Mouse (Mus musculus): ENCODE measurements around the gene Isoc2b. TPM values are rescaled to one million over a fixed set of nuclear protein-coding genes. Genes with fewer than 3 reads are reported as not detected.

The Isoc2b gene
- total and polyA plus RNA-seq, 2 experiments from 2014 or later: 2.2 to 3.5 TPM

DNA sequence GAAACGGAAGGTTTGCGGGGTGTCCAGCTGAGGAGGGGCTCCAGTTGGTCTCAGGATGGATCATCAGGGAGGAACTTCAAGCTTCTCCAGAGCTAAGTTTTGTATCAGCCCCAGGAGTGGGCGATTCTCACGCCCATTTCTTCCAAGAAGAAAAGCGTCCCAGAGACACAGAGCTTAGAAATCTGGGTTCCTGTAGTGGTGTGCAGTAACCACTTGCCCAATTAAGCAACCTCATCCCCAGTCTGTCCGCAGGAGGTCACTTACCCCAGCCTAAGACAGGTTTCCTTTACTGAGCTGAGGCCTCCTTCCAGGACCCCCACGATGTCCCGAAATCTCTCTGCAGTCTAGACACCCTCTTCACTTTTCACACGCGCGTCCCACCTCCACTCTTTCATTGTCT, 7.2 kb upstream of the Isoc2b start:
- Histone ChIP-seq H3K9ac (replicated peaks; ENCODE audit: low read length) (peak overlapping the region; percentile 49; the same call in 1 of the 2 replicates), H3K27ac (peak overlapping the region; percentile 60; the same call in 1 of the 2 replicates), H3K4me3 (ENCODE audit: low read length) (peak overlapping the region; percentile 45), H3K9me3 (ENCODE audit: low read length) (no peaks in the 10 kb centered on the region), H3K4me2 (ENCODE audit: low read depth, low read length) (peak overlapping the region; percentile 82), H3K36me3 (ENCODE audit: insufficient read depth, low read length) (no peaks in the 10 kb centered on the region), H3K27me3 (ENCODE audit: insufficient read depth, low read length) (no peaks in the 10 kb centered on the region), H3K4me1 (ENCODE audit: insufficient read depth, low read length) (peaks cover 7% of the 10 kb centered on the region; the same call in 1 of the 2 replicates)
- ATAC-seq (no peak), DNase-seq (ENCODE audit: low spot score) (no peak)
- 8% methylated on average over 11 of the region's 11 CpGs for WGBS
- no peak for TF ChIP-seq CTCF (IDR thresholded peaks at IDR 0.05; ENCODE audit: low read depth)

DNA sequence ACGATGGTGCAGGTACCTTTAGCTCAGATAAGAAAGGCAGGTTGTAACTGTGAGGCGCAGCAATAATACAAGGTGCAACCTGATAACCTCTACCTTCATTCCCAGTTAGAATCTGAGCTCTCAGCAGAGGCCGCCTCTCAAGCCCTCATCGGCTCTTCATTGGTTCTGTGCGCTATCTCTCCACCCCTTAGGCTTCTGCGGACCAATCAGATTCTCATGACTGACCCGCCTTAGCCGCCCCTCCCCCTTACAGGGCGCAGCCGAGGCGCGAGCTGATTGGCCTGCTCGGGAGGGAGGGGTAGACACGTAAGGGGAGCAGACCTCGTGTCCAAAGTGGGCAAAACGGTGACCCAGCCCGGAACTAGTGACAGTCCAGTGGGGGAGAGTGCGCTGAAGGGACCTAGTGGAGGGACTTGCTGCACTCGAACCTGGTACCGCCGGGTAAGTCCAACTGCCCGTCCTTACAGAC, 6.7 kb upstream of the Isoc2b start, which contains the start of gene Isoc2a:
TSS of gene Isoc2a (plus strand) at position 401 of the 469 bp plus-strand sequence.
- H3K27ac ChIP-seq: peak within 1 kb of the TSS; percentile 60; the same call in 1 of the 2 replicates
- ATAC-seq (peak; percentile 100), DNase-seq (ENCODE audit: low spot score) (peak; percentile 96)
- 0% methylated on average over 22 of the region's 22 CpGs for WGBS
- no peaks in the 10 kb centered on the region for H3K9me3 ChIP-seq (ENCODE audit: low read length)
- peak within 1 kb of the TSS; percentile 45 for H3K4me3 ChIP-seq (ENCODE audit: low read length)
- TF ChIP-seq CTCF (IDR thresholded peaks at IDR 0.05; ENCODE audit: low read depth): no peak
- no peaks in the 10 kb centered on the region for H3K36me3 ChIP-seq (ENCODE audit: insufficient read depth, low read length)
- peak within 1 kb of the TSS; percentile 82 for H3K4me2 ChIP-seq (ENCODE audit: low read depth, low read length)
- H3K9ac ChIP-seq (replicated peaks; ENCODE audit: low read length): peak within 1 kb of the TSS; percentile 49; the same call in 1 of the 2 replicates
- H3K4me1 ChIP-seq (ENCODE audit: insufficient read depth, low read length): peaks cover 7% of the 10 kb centered on the region; the same call in 1 of the 2 replicates
- H3K27me3 ChIP-seq (ENCODE audit: insufficient read depth, low read length): no peaks in the 10 kb centered on the region

DNA sequence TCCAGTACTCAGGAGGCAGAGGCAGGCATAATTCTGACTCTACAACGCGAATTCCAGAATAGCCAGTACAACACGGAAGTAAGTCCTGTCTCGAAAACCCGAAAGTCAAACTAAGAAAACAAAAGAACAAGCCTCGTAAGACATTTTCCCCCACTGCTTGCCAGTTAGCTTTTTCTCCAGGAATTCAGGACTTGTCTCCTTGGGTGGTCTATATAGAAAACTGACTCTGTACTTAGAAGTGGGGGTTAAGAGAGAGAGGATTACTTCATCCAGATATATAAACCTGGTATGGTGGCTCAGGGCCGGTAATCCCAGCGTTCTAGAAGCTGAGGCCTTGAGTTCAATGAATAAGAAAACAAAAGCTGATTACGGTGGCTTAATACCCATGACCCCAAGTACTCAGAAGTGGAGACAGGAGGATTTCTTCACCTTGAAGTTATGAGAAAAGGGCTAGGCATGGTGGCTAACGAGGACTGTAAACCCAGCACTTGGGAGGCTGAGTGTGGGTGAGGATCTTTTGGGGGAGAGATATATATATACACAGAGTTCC, 3.4 kb downstream of the Isoc2b start:
- H3K4me1 ChIP-seq (ENCODE audit: insufficient read depth, low read length): no peaks in the 10 kb centered on the region
- H3K9ac ChIP-seq (replicated peaks; ENCODE audit: low read length): peak overlapping the region; percentile 56; the same call in 1 of the 2 replicates
- peak overlapping the region; percentile 48 for H3K4me3 ChIP-seq (ENCODE audit: low read length)
- H3K4me2 ChIP-seq (ENCODE audit: low read depth, low read length): peak overlapping the region; percentile 60
- 33% methylated on average over 10 of the region's 10 CpGs for WGBS
- no peak for ATAC-seq
- no peak for DNase-seq (ENCODE audit: low spot score)
- no peaks in the 10 kb centered on the region for H3K9me3 ChIP-seq (ENCODE audit: low read length)
- no peaks in the 10 kb centered on the region for H3K27me3 ChIP-seq (ENCODE audit: insufficient read depth, low read length)
- H3K27ac ChIP-seq: peak overlapping the region; percentile 78
- no peak for TF ChIP-seq CTCF (IDR thresholded peaks at IDR 0.05; ENCODE audit: low read depth)
- H3K36me3 ChIP-seq (ENCODE audit: insufficient read depth, low read length): no peaks in the 10 kb centered on the region

DNA sequence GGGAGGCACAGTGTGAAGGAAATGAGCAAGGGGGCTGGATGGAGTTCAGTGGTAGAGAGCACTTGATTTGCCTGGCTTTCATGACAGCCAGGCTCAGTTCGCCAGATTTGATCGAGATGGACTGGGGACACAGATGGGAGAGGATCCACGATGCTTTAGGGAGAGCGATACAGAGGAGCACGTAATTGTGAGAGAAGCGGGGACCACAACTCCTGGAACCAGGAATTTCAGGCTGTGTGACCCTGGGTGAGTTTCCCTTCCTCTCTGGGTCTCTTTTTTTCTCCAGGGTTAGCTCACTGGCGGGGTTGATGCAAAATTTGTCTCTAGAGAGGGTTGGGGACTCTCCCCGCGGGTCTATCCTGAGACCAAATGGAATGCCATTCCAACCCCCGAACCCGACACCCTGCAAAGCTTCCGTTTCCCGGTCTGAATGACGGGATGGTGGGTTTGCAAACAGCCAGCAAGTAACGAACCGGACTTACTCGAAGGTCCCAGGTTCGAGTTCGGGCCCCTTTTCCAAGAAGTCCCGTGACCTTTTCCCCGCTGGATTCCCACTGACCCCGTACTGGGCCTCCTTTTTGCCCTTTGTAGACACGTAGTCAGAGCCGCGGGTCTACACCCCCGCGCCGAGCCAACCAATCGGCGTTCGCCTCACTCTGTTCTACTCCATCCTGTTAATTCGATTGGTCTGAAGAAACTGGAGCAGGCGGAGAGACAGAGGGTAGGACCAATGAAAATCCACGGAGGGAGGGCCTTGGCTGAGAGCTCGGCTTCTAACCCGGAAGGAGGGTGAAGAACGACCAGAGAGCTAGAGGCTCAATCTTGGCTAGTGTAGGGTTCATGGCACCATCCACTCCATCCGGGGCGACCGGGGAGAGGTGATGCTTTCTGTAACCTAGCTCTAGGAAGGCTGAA, 4.2 kb downstream of the Isoc2b start:
- no peaks in the 10 kb centered on the region for H3K27me3 ChIP-seq (ENCODE audit: insufficient read depth, low read length)
- no peaks in the 10 kb centered on the region for H3K4me1 ChIP-seq (ENCODE audit: insufficient read depth, low read length)
- no peak for TF ChIP-seq CTCF (IDR thresholded peaks at IDR 0.05; ENCODE audit: low read depth)
- no peaks in the 10 kb centered on the region for H3K36me3 ChIP-seq (ENCODE audit: insufficient read depth, low read length)
- H3K4me3 ChIP-seq (ENCODE audit: low read length): peak overlapping the region; percentile 48
- peak overlapping the region; percentile 60 for H3K4me2 ChIP-seq (ENCODE audit: low read depth, low read length)
- ATAC-seq: peak; percentile 100
- peak; percentile 97 for DNase-seq (ENCODE audit: low spot score)
- peak overlapping the region; percentile 56 for H3K9ac ChIP-seq (replicated peaks; ENCODE audit: low read length)
- no peaks in the 10 kb centered on the region for H3K9me3 ChIP-seq (ENCODE audit: low read length)
- WGBS: 4% methylated on average over 40 of the region's 40 CpGs
- H3K27ac ChIP-seq: peak overlapping the region; percentile 78

DNA sequence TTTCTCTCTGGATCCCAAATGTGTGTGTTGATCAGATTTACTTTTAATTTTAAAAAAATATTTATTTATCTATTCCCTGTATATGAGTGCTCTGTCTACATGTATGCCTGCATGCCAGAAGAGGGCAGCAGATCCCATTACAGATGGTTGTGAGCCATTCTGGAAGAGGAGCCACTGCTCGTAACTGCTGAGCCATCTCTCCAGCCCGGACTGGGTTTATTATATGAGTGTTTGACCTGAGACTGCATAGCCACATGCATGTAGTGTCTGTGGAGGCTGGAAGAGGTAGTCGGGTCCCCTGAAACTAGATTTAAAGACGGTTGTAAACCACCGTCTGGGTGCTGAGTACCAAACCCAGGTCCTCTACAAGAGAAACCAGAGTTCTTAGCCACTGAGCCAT, 5.0 kb downstream of the Isoc2b start:
- Histone ChIP-seq H3K4me1 (ENCODE audit: insufficient read depth, low read length) (no peaks in the 10 kb centered on the region), H3K9ac (replicated peaks; ENCODE audit: low read length) (no peak overlapping the region), H3K27me3 (ENCODE audit: insufficient read depth, low read length) (no peaks in the 10 kb centered on the region), H3K4me3 (ENCODE audit: low read length) (0 out of 2 replicates have a peak overlapping the region, but pooled peaks have one; percentile 48), H3K9me3 (ENCODE audit: low read length) (no peaks in the 10 kb centered on the region), H3K36me3 (ENCODE audit: insufficient read depth, low read length) (no peaks in the 10 kb centered on the region), H3K4me2 (ENCODE audit: low read depth, low read length) (peak overlapping the region; percentile 60; the same call in 1 of the 2 replicates), H3K27ac (no peak overlapping the region)
- 51% methylated on average over 5 of the region's 5 CpGs for WGBS
- peak; percentile 55 for ATAC-seq
- peak; percentile 62 for TF ChIP-seq CTCF (IDR thresholded peaks at IDR 0.05; ENCODE audit: low read depth)
- DNase-seq (ENCODE audit: low spot score): peak; percentile 58

DNA sequence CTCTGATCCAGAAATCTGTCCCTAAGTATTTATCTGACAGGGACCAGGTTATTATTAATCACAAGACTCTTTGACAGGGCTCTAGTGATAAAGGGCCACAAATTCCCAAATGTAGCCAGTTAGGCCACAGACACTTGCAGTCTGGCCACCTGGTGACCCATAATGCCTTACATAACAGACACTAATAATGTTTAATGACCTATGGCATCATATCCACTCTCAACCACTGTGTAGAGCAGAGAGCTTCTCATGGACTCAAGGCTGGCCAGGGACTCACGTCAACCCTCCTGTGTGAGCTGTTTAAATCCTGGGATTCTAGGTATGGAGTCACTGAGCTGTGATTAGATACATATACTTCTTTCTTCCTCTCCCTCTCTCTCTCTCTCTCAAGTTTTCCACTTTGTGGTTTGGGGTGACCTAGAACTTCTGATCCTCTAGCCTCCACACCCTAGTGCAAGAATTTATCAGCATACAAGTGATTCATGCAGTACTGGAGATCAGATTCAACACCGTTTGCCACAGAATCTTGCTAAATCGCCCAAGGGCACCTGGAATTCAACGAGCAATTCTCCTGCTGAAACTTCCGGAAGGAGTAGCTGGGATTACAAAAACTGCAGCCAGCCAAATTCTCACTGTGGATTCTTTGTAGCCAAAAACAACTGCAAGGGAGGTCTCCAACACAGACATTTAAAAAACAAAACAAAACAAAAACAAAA, 5.8 kb downstream of the Isoc2b start:
- DNase-seq (ENCODE audit: low spot score) (no peak), ATAC-seq (no peak)
- Histone ChIP-seq H3K9me3 (ENCODE audit: low read length) (no peaks in the 10 kb centered on the region), H3K27me3 (ENCODE audit: insufficient read depth, low read length) (no peaks in the 10 kb centered on the region), H3K4me2 (ENCODE audit: low read depth, low read length) (no peak overlapping the region), H3K36me3 (ENCODE audit: insufficient read depth, low read length) (no peaks in the 10 kb centered on the region), H3K4me3 (ENCODE audit: low read length) (no peak overlapping the region), H3K27ac (no peak overlapping the region), H3K9ac (replicated peaks; ENCODE audit: low read length) (no peak overlapping the region), H3K4me1 (ENCODE audit: insufficient read depth, low read length) (no peaks in the 10 kb centered on the region)
- TF ChIP-seq CTCF (IDR thresholded peaks at IDR 0.05; ENCODE audit: low read depth): no peak
- WGBS: 85% methylated on average over 5 of the region's 5 CpGs

Measured in hindbrain, postnatal 0 days (tissue).